Mouse (Mus musculus): ENCODE measurements around the gene Mipol1. TPM values are rescaled to one million over a fixed set of nuclear protein-coding genes. Genes with fewer than 3 reads are reported as not detected.

Mipol1 gene
- total and polyA plus RNA-seq, 2 experiments: 0.77 to 6.7 TPM

- TF ChIP-seq POLR2A (IDR thresholded peaks at IDR 0.05; ENCODE audit: extremely low read depth, insufficient read depth, low read length) (no peak), CTCF (IDR thresholded peaks at IDR 0.05; ENCODE audit: low read depth, low read length) (no peak)
- WGBS: 7% methylated on average over 63 of the region's 63 CpGs
- peak overlapping the region; percentile 77 for H3K4me3 ChIP-seq (ENCODE audit: insufficient read depth, low read depth, low read length)
These were observed 312.8 kb downstream of the Mipol1 start for GRCm38 (mm10) chr12:57542746-57543626.

GRCm38 (mm10) chr12:57543627-57543991 is 313.4 kb downstream of the Mipol1 start:
- Histone ChIP-seq H3K27ac (replicated peaks; ENCODE audit: insufficient read depth, low read depth, low read length) (peak overlapping the region; percentile 92), H3K79me2 (ENCODE audit: control insufficient read depth, insufficient read depth, low read length) (peaks cover 7% of the 10 kb centered on the region; the same call in 1 of the 2 replicates), H3K9ac (ENCODE audit: low read depth, low read length) (peak overlapping the region; percentile 80), H3K36me3 (ENCODE audit: control insufficient read depth, insufficient read depth, low read length) (peaks cover 3% of the 10 kb centered on the region; the same call in 1 of the 2 replicates), H3K27me3 (ENCODE audit: control insufficient read depth, insufficient read depth, low read length) (no peaks in the 10 kb centered on the region), H3K4me1 (ENCODE audit: control insufficient read depth, insufficient read depth, low read length) (peaks cover 7% of the 10 kb centered on the region; the same call in 1 of the 2 replicates), H3K4me3 (ENCODE audit: insufficient read depth, low read depth, low read length) (peak overlapping the region; percentile 77)
- DNase-seq (ENCODE audit: extremely low read depth, low read depth, low spot score): peak; percentile 77
- 1% methylated on average over 10 of the region's 10 CpGs for WGBS
- TF ChIP-seq CTCF (IDR thresholded peaks at IDR 0.05; ENCODE audit: low read depth, low read length): no peak
- TF ChIP-seq POLR2A (IDR thresholded peaks at IDR 0.05; ENCODE audit: extremely low read depth, insufficient read depth, low read length): no peak

More at GRCm38 (mm10) chr12:57542746-57543626, 312.8 kb downstream of the Mipol1 start:
- Histone ChIP-seq H3K9ac (ENCODE audit: low read depth, low read length) (peak overlapping the region; percentile 80), H3K79me2 (ENCODE audit: control insufficient read depth, insufficient read depth, low read length) (peaks cover 7% of the 10 kb centered on the region; the same call in 1 of the 2 replicates), H3K27ac (replicated peaks; ENCODE audit: insufficient read depth, low read depth, low read length) (peak overlapping the region; percentile 92), H3K4me1 (ENCODE audit: control insufficient read depth, insufficient read depth, low read length) (peaks cover 7% of the 10 kb centered on the region; the same call in 1 of the 2 replicates), H3K27me3 (ENCODE audit: control insufficient read depth, insufficient read depth, low read length) (no peaks in the 10 kb centered on the region), H3K36me3 (ENCODE audit: control insufficient read depth, insufficient read depth, low read length) (peaks cover 3% of the 10 kb centered on the region; the same call in 1 of the 2 replicates)
- DNase-seq (ENCODE audit: extremely low read depth, low read depth, low spot score): peak; percentile 88

GRCm38 (mm10) chr12:57544641-57545370 is 314.6 kb downstream of the Mipol1 start:
- Histone ChIP-seq H3K36me3 (ENCODE audit: control insufficient read depth, insufficient read depth, low read length) (peaks cover 3% of the 10 kb centered on the region; the same call in 1 of the 2 replicates), H3K4me3 (ENCODE audit: insufficient read depth, low read depth, low read length) (peak overlapping the region; percentile 77), H3K27me3 (ENCODE audit: control insufficient read depth, insufficient read depth, low read length) (no peaks in the 10 kb centered on the region), H3K4me1 (ENCODE audit: control insufficient read depth, insufficient read depth, low read length) (peaks cover 7% of the 10 kb centered on the region; the same call in 1 of the 2 replicates), H3K9ac (ENCODE audit: low read depth, low read length) (peak overlapping the region; percentile 85), H3K27ac (replicated peaks; ENCODE audit: insufficient read depth, low read depth, low read length) (peak overlapping the region; percentile 90), H3K79me2 (ENCODE audit: control insufficient read depth, insufficient read depth, low read length) (peaks cover 7% of the 10 kb centered on the region; the same call in 1 of the 2 replicates)
- TF ChIP-seq POLR2A (IDR thresholded peaks at IDR 0.05; ENCODE audit: extremely low read depth, insufficient read depth, low read length) (no peak), CTCF (IDR thresholded peaks at IDR 0.05; ENCODE audit: low read depth, low read length) (peak; percentile 51; the same call in 1 of the 2 replicates)
- peak; percentile 87 for DNase-seq (ENCODE audit: extremely low read depth, low read depth, low spot score)
- WGBS: 2% methylated on average over 31 of the region's 31 CpGs

DNA sequence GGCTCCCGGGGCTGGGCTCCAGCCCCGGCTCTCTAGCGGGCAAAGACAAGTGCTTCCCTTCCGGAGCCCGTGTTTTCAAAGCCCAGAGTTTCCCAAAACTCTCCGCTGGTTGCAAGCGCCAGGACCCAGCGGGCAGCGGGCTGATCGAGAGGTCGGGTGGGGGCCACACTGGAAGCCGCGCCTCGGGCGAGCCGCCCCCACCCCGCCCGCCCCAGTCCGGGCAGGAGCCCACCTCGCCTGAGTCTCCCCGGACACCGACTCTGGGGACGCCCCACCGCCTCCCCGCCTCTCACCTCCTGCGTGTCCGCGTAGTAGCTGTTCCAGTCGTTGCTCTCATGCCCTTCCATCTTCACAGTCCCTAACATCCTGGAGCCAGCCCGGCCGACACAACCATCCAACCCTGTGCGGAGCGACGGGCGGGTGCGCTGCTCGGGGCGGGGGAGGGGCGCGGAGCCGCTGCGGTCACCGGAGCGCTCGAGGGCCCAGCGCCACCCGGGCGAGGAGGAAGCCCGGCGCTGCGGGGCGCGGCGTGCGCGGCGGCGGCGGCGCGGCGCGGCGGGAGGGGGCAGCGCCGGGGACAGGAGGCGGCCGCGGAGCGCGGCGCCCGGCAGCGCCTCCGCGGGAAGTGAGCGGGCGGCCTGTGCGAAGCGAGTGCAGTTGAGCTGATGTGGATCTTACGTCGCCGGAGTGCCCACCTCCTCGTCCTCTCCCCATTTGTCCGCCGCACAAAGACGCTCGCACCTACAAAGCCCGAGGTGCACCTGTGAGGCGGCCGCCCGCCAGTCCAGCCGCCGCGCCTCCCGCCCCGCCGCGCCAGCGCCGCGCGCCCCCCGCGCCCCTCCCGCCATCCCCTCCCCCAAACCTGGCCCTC is 315.4 kb downstream of the Mipol1 start:
- Histone ChIP-seq H3K27me3 (ENCODE audit: control insufficient read depth, insufficient read depth, low read length) (no peaks in the 10 kb centered on the region), H3K79me2 (ENCODE audit: control insufficient read depth, insufficient read depth, low read length) (peaks cover 7% of the 10 kb centered on the region; the same call in 1 of the 2 replicates), H3K36me3 (ENCODE audit: control insufficient read depth, insufficient read depth, low read length) (peaks cover 3% of the 10 kb centered on the region; the same call in 1 of the 2 replicates), H3K4me3 (ENCODE audit: insufficient read depth, low read depth, low read length) (peak overlapping the region; percentile 77), H3K4me1 (ENCODE audit: control insufficient read depth, insufficient read depth, low read length) (peaks cover 7% of the 10 kb centered on the region; the same call in 1 of the 2 replicates), H3K27ac (replicated peaks; ENCODE audit: insufficient read depth, low read depth, low read length) (peak overlapping the region; percentile 94), H3K9ac (ENCODE audit: low read depth, low read length) (peak overlapping the region; percentile 85)
- TF ChIP-seq CTCF (IDR thresholded peaks at IDR 0.05; ENCODE audit: low read depth, low read length) (no peak), POLR2A (IDR thresholded peaks at IDR 0.05; ENCODE audit: extremely low read depth, insufficient read depth, low read length) (peak; percentile 61; the same call in 1 of the 2 replicates)
- DNase-seq (ENCODE audit: extremely low read depth, low read depth, low spot score): peak; percentile 73
- whole genome bisulfite sequencing: under 1% methylated on average over 104 of the region's 106 CpGs

Other genes with a start within 250 kb of the Mipol1 start
- gene Slc25a21, start 33.0 kb upstream of the Mipol1 start, total RNA-seq (2014; rRNA removed): 8.3 and 13.9 TPM in 2 replicates
- 3.6 and 4.5 TPM in 2 replicates for gene Slc25a21, start 33.0 kb upstream of the Mipol1 start, polyA plus RNA-seq (2012; rRNA removed)
- 40.1 and 41.1 TPM in 2 replicates for gene Prps1l3, start within 50 bp of the Mipol1 start, total RNA-seq (2014; rRNA removed)
- gene Prps1l3, start within 50 bp of the Mipol1 start, polyA plus RNA-seq (2012; rRNA removed): 13.2 and 17.5 TPM in 2 replicates